Mouse (Mus musculus): ENCODE data around the gene Omg. TPM values are rescaled to one million over a fixed set of nuclear protein-coding genes. Genes with fewer than 3 reads are reported as not detected.
A peak's percentile ranks its signal among the peaks of the same experiment; 100 is the strongest.

Omg gene
- not detected for total RNA-seq (2021)
- long read RNA-seq, experiment 1: 0 reads
- long read RNA-seq, experiment 2: 0 reads

DNA sequence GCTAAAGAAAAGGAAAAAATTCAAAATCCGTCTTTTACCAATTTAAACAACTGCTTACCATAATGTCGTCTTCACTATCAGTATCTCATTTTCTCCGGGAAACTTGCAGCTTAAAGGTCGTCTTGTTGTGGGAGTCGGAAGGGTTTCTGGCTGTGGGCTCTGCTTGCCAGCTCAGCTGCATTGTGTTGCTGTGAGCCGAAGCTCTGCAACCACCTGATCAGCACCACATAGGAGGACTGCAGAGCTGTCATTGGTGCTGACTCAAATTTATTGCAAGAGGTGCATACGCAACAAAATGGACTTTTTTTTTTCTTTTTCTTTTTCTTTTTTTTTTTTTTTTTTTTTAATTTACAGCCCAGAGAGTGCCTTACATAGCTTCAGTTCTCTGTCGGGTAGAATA, at the start of gene Omg:
Omg (minus strand) TSS at position 240 of the 400 bp plus-strand sequence.
- intact Hi-C loops (cut with DNase I): no loop called here
- DNase-seq: no peak

DNA sequence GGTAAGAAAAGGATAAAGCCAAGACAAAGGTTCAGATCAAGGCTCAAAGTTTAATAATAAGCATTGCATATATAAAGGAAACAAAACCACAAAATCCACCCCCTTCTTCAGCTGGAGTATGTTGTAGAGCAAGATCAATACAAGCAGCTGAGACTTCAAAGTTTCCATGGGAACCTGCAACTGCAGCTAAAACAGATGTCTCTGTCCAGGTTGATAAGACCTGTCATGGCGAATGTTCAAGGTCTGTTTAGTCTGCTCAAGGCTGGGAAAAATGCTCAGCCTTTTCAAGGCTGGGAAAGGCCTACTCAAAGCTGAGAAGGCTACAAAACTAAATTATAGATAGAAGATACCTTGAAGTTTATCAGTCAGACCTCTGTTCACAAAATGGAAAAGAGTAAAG, 48.7 kb upstream of the Omg start:
- intact Hi-C loops (cut with DNase I): no loop called here
- no peak for DNase-seq

DNA sequence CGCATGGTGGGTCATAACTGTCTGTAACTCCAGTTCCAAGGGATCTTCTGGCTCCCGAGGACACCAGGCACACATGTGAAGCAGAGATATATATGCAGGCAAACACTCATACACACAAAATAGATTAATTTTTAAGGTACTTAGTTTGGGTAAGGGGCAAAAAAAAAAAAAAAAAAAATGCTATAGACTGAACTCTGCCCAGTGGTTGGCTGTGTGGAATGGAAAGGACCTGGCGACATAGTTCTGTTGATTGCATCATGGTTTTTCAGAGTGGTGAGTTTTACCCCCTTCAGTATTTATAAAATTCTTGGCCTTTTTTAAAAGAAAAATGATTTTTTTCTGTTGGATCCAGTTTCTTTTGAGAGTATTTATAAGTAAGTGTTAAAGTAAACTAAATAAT, 32.4 kb upstream of the Omg start:
- DNase-seq: no peak
- intact Hi-C loops (cut with DNase I): no loop called here

DNA sequence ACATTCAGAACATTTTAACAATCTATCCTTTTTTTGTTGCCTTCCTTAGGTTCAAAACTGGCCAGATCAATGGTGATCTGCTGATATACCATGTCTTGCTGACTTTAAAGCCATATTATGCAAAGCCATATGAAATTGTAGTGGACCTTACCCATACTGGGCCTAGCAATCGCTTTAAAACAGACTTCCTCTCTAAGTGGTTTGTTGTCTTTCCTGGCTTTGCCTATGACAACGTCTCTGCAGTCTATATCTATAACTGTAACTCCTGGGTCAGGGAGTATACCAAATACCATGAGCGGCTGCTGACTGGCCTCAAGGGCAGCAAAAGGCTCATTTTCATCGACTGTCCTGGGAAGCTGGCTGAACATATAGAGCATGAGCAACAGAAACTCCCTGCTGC, 31.7 kb upstream of the Omg start:
- intact Hi-C loops (cut with DNase I): no loop called here

DNA sequence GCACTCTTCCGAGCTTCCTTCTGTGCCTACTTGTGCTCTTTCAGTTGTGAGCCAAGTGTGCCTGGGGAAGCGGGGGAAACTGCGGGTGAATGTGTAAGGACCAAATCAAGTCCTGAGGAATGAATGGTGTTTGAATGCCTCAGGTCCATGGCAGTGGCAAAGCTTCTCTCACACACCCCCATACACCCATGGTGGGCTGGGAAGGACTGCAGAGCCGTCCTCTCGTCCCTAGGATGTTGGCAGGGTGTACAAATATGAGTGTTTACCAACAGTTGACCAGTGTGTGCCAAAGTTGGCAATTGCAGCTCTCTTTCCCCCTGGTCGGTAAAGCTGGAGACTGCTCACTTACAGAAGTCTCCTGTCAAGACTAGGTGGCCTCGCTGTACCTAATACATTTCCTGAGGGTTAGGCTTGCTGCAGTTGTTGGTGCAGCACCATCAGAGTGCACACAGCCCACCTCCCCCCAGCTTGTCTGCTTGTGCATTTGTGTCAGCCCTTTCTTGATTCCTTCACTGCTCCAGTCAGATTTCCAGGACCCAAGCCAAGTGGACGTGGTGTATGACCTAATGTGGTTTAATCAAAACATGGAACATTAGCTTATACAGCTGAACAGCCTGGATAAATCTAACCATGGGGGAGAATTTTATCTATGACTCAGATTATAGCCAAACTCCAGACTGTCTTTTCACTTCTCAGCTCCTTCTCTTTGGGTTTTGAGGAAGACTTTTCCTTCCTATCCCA, 30.2 kb upstream of the Omg start:
- peak; percentile 42 to 71 for DNase-seq
- intact Hi-C loops (cut with DNase I): no loop called here

More for the DNA sequence above, 31.7 kb upstream of the Omg start:
- DNase-seq: no peak

DNA sequence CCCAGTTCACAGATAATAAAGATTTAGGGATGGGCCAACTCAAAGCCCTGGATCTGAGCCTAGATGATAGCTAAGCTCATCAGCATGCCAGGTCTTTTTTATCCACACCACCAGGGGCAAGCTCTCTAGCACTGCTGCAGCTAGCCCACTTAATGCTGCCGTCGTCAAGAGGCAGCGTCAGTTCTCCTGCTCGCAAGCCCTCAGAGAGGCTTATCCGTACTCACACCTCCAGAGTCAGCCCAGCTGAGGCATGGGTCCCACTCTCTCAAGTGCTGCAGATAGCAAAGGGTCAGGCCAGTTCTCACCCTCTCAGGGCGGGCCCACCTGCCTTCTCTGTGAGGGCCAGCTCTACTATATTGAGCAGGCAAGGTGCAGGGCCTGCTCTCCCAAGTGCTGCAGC, 29.4 kb upstream of the Omg start:
- DNase-seq: no peak
- intact Hi-C loops (cut with DNase I): no loop called here

DNA sequence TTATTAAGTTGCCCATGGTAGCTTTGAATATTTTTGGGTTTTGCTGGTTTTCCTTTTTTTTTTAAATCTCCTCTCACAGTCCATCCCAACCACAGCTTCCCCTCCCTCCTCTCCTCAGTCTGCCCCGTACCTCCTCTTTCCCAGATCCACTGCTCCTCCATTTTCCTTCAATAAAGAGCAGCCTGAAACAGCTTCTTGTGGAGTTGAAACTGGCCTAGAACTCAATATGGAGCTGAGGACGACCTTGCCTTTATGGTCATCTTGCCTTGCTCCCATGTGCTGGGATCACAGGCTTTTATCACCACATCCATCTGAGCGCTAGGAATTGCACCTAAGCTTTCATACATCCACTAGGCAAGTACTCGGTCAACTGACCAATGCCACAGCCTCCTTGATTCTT, 27.6 kb upstream of the Omg start:
- intact Hi-C loops (cut with DNase I): no loop called here
- no peak for DNase-seq

DNA sequence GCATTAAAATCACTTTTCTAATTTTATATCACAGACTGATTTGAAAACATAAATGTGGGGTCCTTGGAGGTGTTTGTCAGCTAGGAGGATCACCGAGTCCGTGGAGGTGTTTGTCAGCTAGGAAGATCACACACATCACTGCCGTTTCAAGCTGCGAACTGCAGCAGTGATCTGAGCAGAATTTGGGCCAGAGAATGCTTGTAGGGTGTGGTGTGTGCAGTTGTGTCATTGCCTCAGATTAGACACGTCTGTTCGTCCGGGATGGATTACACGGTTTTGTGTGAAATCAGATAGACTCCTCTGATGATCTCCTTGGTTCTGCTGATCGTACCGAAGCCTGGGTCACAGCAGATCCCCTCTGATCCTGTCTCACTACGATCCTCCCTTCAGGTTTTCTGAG, 26.9 kb upstream of the Omg start:
- intact Hi-C loops (cut with DNase I): no loop called here
- DNase-seq: no peak

DNA sequence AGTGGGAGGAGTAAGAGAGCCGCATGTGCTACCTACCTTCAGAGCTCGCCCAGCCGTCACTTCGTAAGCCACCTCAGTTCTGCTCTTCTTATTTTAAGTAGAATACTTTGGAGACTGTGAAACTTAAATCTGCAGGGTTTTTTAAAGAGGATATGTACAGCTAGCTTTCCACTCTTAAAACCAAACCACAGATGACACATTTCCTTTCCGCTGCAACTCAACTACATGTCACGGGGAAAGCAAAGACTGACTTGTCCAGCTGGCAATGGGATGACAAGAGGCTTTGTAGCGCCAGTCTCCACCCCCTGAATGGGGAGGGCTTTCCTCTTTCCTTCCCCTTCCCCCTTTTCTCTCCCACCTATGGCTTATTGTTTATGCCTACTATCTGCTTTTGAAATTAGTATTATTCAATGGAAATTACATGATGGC, 26.5 kb upstream of the Omg start, which contains the start of the genes Evi2 and Evi2a:
Evi2 (minus strand) TSS at position 257 of the 429 bp plus-strand sequence.
Evi2a (minus strand) TSS at position 277 of the 429 bp plus-strand sequence.
- intact Hi-C loops (cut with DNase I): no loop called here

DNA sequence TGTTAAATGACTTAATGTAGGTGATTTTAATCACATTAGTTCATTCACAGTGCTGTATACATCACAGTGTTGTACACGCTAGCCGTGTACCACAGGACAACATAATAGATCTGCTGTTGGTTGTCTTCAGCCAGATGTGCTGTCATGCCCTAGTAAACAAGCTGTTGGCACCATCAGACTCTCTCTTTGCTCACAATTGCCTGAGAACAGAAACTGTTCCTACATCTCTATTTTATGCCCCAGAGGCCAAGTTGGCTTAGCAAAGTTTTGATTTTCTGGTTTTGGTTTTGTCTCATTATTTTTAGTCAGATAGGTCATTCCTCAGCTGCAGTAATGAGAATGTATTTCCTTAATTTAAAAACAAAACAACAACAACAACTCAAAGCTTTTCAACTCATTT, 25.9 kb upstream of the Omg start:
- intact Hi-C loops (cut with DNase I): no loop called here
- DNase-seq: no peak

More for the DNA sequence above, 26.5 kb upstream of the Omg start, which contains the start of the genes Evi2 and Evi2a:
- DNase-seq: peak; percentile 20 to 39

DNA sequence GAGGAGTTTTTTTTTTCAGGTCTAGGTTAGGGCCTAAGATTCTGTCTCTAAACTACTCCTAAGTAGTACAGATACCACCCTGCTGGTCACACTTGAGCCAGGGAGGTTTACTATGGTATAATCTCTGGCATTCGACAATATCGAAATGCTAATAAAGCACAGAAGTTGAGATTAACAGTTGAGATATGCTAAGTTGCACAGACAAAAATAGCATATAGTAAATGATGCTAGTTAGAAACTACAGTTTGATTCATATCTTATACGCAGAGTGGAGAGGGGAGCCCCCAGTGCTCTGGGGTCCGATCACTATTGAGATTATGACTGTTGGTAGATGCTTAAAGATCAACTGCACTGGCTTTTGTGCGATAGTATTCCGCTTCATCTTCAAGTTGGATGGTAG, 25.3 kb upstream of the Omg start:
- no peak for DNase-seq
- intact Hi-C loops (cut with DNase I): no loop called here

DNA sequence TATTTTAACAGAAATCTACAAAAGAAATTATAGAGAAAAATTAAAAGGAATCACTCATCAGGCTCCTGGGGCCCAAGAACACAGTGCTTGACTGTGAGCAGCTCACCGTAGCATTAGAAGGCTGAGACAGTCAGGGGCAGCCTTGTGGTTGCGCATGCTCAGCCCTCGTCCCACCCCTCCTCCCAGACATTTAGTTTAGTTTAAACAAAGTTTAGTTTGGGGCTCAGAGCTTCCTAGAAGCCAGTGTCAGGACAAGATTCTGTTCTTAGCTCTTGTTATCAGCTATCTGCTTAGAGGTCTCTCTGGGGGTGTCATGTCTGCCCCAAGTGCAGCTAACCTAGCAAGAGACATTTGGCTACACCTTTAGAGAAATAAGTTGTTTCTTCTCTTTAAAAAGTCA, 24.7 kb upstream of the Omg start:
- intact Hi-C loops (cut with DNase I): no loop called here
- DNase-seq: no peak

DNA sequence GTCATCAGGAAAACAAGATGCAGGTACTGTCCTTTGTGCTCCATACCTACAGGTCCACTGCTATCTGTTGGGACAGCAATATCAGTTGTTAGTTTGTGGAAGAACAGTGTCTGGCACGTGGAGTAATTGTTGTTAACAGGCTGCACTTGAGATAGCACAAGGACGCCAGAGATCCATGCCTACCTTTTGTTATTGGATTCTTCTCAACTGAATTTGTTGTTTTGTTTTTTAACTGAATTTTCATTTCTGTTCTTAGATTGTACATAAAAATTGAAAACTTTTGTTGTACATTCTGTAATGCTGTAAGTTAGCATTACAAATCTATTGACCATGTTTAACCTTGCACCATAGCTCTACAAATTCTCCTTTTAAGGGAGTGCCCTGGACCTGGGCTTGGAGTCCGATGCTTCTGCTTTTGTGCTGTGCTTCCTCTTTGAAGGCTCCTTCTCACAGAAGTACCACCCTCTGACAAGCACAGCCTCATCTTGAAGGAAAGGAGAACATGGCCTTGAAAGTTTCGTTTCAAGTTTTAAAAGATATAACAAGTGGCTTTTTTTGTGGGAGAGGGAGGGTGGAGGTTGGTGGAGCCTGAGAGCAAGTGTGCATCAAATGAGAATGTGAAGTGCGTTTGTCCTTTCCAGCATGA, 24.0 kb upstream of the Omg start:
- intact Hi-C loops (cut with DNase I): no loop called here
- DNase-seq: no peak

DNA sequence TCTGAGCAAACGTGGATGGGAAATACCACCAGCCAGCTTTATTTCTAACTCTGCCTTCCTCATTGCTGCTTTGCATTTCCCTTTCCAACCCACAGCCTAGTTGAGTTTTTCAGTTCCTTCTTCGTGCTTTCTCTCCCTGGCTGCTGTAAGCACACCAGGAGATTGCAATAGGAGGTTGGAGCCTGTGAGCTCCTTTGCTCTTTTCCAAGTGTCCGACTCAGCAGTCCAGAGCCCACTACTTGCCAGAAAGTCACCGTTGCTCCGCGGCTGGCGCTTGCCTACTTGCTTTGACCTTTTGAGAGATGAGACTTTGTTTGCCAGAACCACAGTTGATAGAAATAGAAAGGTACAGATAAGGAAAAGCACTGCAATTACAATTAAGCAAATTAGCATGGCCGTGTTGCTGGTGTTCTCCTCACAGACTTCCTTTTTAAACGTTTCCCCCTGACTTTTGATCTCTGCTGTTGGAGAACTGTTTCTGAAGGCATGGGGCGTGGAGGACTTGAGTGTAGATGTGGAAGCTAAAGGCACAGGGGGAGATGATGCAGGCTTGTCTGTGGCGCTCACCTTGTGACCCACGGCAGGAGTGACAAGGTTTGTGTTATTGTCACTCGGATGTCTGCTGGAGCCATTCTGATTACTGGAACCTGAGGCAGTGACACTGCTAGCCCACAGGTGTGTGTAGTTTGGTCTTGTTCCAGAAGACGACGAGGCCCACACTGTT, 23.3 kb upstream of the Omg start:
- DNase-seq: peak; percentile 25 to 32
- intact Hi-C loops (cut with DNase I): no loop called here

DNA sequence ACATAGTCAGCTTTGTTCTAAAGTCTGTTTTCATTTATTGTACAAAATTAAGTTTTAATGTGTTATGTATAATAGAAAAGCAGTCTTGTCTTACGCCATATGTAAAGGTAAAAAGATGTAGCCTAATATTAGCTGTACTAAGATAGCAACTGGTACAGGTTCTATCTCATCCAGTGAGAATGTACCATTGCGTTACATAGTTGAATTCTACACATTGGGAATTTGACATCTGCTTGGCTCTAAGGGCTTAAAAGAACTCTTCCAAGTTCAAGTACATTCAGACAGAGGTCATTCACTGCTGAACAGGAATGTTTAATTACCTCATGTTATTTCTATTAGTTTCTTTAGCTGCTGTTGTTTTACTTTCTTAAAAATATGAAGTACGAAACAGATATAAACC, 22.7 kb upstream of the Omg start:
- intact Hi-C loops (cut with DNase I): no loop called here
- no peak for DNase-seq

DNA sequence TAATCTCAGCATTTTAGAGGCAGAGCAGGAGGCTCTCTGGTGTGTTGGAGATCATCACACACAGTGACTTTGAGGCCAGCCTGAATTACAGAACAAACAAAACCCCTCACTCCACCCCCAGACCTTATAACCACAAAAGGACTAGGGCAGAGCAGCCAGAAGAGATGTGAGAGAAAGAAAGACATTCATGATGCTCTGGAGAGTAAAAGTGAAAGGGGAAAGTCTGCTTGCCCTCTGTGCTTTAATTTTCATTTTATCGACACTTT, 20.4 kb upstream of the Omg start:
- intact Hi-C loops (cut with DNase I): no loop called here
- DNase-seq: no peak

DNA sequence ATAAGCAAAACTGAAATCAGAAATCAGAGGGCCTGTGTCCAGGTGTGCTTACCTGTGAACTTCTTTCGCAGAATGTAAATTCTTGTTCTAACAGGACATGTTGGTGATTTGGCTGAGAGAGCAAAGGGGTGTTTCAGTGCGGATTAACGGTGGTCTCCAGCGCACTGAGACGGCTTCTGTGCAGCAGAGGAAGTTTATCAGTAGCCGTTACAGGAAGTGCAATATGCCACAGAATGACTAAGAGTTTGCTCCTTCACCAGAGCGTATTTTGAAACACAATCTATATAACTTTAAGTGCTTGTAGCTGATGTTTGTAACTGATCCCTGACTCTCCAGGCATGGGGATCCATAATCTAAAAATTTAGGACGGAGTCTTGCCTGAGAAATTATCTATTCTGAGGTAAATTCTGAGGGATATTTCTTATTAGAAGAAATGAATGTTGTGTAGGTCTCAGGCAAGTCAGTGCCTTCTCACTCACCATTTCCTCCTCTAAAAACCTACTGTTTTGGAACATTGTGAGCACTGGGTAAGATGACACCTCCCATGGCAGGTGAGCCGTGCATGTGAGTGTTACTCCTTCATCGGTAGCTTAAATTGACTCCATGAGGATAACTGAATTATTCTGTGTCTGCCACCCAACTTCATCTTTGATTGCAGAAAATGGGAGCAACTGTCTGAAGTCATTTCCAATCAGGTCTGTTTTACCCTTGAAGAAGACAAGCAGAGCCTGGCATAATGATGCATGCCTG, 19.9 kb upstream of the Omg start, which contains the start of gene Evi2b:
Evi2b (minus strand) TSS at position 203 of the 750 bp plus-strand sequence.
- intact Hi-C loops (cut with DNase I): no loop called here
- no peak for DNase-seq

DNA sequence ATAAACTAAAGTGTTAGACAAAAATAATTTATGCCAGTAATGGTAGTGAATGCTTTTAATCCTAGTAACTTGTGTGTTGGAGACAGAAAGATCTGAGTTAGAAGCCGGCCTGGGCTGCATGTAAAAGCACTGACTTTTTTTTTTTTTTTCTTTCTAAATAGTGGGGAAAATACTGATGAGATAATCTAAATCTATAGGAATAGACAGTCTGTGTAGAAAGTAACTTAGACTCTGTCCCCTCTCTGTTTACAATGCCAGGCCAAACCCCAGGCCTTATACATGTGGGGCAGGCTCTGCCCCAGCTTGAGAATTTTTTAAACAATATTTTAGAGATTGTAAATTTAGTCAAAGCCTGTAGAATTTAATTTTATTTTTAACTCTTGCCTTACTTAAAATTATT, 19.1 kb upstream of the Omg start:
- DNase-seq: no peak

DNA sequence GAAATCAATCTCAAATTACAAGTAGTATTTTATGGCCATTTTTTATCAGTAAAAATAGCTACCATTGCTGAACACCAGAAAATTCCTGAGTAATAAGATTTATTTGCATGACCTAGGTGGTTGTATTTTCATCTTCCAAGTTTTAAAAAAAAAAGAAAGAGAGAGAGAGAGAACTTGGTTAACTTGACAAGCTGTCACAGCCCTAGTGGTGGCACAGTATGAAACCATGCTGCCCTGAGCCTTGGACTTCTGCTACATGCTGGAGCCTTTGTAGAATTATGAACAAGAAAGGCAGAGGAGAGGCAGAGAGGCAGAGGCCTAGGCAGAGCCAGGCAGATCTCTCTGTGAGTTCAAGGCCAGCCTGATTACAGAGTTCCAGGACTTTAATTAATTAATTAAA, 18.0 kb upstream of the Omg start:
- intact Hi-C loops (cut with DNase I): no loop called here
- DNase-seq: no peak

More for the DNA sequence above, 19.1 kb upstream of the Omg start:
- intact Hi-C loops (cut with DNase I): no loop called here

DNA sequence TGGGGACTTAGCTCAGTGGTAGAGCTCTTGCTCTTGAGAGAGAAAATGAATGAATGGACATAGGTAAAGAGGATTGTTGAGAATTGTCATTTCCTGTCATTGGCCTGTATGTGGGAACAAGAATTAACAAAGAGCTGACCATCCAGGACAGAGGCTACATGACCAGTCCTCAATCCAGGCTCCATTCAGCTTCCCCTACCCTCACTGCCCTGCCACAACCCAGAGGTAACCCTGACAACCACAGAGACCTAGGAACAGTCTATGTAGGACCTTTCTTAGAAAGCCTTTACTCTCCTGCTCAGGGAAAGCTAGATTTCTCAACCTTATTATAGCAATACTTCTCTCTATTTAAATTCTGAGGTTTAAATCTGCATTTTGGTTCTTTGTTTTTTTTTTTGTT, 16.9 kb upstream of the Omg start:
- intact Hi-C loops (cut with DNase I): no loop called here
- no peak for DNase-seq

DNA sequence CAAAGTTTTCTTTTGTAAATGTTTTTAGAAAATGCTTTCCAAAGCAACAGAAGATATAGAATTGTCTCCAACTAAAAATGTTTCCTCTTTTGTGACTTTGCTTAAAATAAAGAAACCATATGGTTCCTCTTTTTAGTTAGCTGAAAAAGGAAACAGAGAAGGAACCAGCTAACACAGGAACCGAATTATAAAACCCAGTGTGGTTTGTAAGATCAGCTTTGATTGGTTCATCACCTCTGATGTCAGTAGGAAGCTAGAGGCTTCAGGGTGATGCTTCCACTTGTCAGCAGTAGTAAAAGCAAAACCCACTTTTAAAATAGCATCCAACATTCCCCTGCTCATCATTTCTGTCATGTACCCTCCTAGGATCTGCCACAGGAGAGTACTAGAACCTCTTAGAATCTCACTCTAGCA, 16.0 kb upstream of the Omg start:
- no peak for DNase-seq
- intact Hi-C loops (cut with DNase I): no loop called here

All from heart, postnatal 14 days (tissue).